Mouse (Mus musculus) ovary, adult 2 months (tissue): ENCODE measurements around the gene Ajm1. TPM values are rescaled to one million over a fixed set of nuclear protein-coding genes. Genes with fewer than 3 reads are reported as not detected.

ENCODE experiments used
- polyA plus RNA-seq: library from polyadenylated mRNA; depleted of rRNA; stranded (reverse); fragments of >200 nt; gene quantifications from 2 replicates; pipeline ENCODE4 v1.2.3, GENCODE M21; 2012; rRNA removed

Ajm1 gene
- polyA plus RNA-seq: 8.4 and 10.4 TPM in 2 replicates

DNA sequence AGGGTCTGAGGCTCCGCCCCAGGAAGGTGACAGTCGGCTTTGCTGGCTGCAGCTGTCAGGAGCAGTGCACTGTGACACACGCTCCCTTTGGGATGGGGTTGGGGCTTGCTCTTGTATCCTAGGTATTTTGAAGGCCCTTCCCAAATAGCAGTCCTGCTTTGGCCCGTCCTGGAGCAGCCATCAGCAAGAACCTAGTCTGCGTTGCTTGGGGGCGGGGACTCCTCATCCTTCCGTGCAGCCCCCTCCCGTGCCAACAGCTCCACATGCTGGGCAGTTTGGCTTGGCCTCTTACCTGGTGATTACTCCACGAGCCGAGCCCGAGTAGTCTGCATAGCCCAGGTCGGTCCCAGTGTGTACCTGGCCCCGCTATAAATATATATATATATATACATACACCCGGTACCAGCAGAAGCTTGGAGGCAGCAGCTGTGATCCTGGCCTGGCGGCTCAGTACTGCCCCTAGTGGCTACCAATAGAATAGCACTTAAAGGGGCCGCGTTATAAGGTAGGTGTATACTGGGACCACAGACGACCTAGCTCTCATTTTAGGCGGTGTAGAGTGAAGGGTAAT is at the start of gene Ajm1:
Gene Ajm1 (minus strand): TSS at position 464 of the 571 bp plus-strand sequence.

DNA sequence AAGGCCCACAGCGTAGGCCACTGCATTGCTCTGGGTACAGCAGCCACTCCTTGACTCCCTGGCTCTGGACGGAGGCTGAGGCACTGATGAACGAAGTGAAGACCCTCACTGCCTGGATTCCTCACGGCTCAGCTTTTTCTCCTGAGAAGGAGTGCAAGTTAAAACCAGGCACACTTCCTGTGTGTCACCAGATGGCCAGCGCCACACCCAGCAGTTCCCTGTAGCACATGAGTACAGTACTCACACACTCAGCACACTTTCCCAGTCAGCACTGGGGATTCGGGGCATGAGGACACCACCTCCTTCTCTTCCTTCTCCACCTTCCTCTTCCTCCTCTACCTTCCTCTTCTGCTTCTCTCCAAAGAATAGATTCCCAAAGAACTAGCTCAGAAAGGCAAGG is 46.3 kb upstream of the Ajm1 start, which contains the start of gene Fcna:
Gene Fcna (minus strand): TSS at position 220 of the 400 bp plus-strand sequence.

DNA sequence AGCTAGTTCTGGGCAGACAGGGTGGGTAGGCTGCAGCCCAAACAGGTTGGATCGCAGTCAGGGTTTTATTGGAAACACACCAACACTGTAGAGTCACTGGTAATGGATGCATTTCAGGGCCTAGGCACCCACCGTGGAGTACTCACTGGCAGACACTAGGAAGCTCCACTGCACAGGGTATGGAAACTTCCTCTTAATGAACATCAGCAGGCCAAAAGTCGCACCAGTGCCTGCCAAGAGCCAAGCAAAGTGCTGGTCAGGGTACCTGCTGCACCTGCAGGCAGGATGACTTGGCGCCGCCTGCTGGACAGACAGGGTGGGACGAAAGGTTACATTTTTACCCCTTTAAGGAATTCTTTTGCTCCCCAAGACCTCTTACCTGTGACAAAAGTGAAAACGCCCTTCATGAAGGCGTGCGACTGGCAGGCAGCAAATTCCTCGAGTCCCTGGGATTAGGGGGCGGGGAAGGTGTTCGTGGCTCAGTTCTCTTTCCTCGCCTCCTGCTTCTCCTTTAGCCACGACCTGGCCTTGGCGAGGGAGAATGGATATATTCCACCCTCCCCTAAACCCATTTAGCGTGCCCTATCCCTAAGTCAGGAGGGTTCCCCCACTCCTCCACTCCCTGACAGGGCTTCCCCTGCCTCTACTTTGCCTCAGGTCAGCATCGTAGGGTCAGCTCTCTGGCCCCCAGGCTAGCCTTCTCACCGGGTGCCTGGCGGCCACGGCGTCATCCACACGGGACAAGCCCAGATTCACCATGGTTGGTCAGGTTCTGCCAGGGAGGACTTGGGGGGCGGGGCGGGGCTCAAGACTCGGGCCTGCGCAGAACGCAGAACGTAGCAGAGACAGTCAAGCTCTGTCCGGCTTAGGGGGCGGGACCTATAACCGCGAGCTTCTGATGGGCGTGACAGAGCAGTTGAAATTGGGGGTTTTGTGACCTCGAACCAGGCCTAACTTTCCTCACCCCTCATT is 40.0 kb upstream of the Ajm1 start, which contains the start of gene Tmem141:
Gene Tmem141 (minus strand): TSS at position 777 of the 972 bp plus-strand sequence.

DNA sequence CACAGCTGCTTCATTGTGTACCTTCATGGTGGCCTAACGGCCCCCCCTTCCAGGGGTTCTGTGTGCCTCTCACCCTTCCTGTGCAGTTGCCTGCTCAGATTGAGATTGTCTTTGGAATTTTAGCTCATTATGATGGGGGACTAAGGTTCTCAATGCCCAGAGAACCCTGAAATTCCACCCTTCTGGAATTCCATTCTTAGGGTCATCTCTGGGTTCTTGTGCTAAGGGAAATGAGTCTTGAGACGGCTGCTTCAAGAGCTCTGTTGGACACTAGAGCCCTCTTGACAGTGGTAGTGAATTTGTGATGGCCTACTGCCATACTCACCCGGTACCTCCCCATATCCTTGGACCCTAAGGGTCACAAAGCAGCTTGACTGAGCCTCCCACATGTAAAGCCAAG is 36.0 kb upstream of the Ajm1 start, which contains the start of gene Ccdc183:
Gene Ccdc183 (minus strand): TSS at position 101 of the 400 bp plus-strand sequence.

DNA sequence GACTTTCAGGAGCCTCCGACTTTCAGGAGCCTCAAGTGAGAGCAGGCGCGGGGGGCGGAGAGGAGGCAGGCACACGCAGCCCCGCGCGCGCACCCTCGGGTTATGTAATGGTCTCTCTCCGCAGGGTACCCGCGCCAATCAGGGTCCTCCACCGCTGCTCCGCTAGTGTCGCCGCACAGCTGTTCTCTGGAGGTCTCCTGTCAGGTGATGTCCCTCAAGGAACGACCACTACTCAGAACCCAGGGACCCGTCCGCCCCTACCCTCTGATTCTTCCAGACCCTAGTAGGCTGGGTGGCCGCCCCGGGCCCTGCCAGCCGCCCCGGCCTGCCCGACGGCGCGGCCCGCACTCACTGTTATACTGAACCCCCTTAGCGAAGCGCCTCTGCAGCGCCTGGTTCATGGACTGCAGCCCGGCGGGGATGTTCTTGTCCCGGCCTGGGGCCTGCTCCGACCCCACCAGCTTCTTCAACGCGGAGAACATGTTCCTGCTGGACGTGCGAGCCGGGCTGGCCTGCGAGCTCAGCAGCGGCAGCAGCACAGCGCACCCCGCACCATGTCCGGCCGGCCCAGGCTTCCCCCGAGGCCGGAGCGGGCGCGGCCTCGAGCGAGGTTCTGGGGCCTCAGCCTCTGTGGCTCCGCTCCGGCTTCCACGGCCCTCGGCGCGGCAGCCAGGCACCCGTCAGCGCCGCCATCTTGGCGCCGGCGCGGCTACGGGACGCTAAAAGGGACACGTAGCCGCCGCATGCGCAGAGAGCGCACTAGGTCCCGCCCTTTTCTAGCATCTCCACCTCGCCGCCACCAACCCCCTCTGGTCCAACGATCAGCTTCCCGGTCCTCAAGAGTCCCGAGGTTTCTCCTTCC is 26.4 kb upstream of the Ajm1 start, which contains the start of gene Rabl6:
Gene Rabl6 (minus strand): TSS at position 761 of the 862 bp plus-strand sequence.

DNA sequence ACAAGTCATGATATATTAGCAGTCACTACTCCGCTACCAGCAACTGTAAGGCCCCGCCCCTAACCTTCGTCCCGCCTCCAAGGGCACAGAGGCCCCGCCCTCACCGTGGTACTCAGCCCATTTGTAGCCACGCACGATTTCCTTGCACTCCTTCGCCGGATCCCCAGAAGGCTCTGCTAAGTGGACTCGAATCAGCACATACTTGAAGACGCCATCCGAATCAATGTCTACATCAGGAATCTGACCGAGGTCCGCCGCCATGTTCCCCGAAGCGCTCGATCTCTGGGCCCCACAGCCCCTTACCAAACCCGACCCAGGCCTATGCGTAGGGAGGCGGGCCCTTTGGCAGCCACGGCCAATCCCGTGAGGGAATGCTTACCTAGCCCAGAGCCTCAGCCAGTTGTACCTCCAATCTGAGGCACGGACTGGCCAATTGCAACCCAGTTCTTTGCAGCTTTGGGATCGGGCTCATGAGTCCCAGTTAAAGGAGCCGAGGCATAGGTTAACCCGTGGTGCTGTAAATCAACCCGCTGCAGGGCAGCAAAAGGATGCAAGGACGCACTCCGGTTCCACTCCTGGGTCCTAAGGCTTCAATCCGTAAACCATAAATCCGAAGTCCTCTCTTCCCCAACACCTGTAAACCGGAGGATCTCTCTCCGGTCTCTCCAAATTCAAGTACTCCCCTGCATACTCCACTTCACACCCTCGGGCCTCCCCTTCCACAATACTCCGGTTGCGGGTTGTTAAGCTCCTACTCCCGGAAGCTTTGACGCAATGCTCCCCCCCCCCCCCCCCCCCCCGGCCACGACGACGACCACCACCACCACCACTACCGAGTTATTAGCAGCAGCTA is 6.8 kb downstream of the Ajm1 start, which contains the start of the genes Mamdc4 and Phpt1:
Gene Mamdc4 (minus strand): TSS at position 267 of the 853 bp plus-strand sequence.
Gene Phpt1 (minus strand): TSS at position 646 of the 853 bp plus-strand sequence.

DNA sequence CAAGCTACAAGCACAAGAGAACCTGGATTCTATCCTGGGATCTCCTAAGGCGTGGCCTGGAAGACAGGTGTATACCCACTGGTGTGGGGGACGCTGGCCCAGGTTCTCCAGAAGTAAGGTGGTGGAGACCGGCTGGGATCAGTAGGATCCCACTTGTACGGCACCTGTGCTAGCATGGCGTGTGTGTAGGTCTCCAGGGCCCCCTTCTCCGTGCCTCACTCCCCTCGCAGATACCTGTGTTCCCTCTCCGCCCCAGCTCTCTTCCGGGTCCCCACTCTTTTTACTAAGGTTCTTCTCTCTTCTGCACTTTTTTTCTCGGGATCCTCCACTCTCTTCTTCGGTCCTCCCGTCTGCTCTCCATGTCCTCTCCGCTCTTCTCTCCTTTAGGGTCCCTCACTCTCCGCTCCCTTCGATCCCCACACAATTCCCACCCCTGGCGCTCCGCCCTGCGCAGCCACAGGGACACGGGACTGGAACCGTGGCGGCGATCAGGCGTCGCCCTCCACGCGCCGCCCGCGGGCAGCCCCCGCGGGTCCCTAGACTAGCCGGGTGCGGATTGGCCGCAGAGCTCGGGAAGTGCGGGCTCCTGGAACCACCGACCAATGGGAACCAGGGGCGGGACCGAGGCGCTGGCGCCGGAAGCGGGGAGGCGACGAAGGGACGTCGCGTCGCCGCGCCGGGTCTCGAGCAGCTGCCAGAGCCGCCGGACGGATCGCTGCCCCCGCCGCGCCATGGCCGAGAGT is 24.2 kb downstream of the Ajm1 start, which contains the start of gene Edf1:
Gene Edf1 (plus strand): TSS at position 627 of the 743 bp plus-strand sequence.

DNA sequence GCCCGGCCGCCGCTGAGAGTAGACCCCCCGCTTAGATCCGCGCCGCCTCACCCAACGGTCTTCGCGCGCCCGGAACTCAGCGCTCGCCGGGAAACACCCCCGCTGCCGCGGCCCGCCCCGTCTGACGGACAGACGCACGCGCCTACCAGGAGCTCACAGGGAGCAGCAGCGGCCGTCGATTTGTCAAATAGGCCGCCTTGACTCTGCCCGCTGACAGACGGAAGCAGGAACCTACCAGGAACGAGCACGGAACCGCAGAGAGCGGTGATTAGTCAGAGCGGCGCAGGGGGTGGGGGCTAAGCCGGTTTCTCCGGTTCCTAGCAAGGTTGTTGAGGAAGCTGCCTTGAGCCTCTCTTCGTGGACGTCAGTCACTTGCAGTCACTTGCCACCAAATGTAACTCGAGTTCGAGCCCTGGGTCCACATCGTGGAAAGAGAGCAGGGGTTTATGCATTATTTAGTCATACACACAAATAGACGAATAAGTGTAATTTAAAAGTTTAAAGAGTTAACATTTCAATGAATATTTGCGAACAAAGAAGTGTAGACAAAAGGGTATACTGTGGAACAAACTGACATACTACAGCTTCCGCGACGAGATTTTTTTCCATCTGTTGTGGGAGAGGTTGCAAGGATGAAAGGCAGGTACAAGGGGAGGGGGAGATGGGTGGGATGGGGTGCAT is 34.6 kb downstream of the Ajm1 start, which contains the start of gene Traf2:
Gene Traf2 (minus strand): TSS at position 130 of the 681 bp plus-strand sequence.

Other genes starting within 250 kb of the Ajm1 start
- gene Man1b1, start 249.4 kb downstream of the Ajm1 start, polyA plus RNA-seq: 9.7 and 12.0 TPM in 2 replicates
- 50.5 and 59.0 TPM in 2 replicates for gene Dpp7, start 225.4 kb downstream of the Ajm1 start, polyA plus RNA-seq
- gene Uap1l1, start 216.1 kb downstream of the Ajm1 start, polyA plus RNA-seq: 59.3 and 63.2 TPM in 2 replicates
- gene Sapcd2, start 209.4 kb downstream of the Ajm1 start, polyA plus RNA-seq: 16.5 and 18.1 TPM in 2 replicates
- gene Entpd2, start 185.9 kb downstream of the Ajm1 start, polyA plus RNA-seq: 33.0 and 33.1 TPM in 2 replicates
- gene Npdc1, start 182.4 kb downstream of the Ajm1 start, polyA plus RNA-seq: 300 and 413 TPM in 2 replicates
- gene Fut7, start 158.5 kb downstream of the Ajm1 start, polyA plus RNA-seq: 0.38 and 0.46 TPM in 2 replicates
- 54.2 and 56.6 TPM in 2 replicates for gene Abca2, start 153.1 kb downstream of the Ajm1 start, polyA plus RNA-seq
- 36.3 and 57.3 TPM in 2 replicates for gene Clic3, start 124.9 kb downstream of the Ajm1 start, polyA plus RNA-seq
- gene Paxx, start 120.7 kb downstream of the Ajm1 start, polyA plus RNA-seq: 87.0 and 99.6 TPM in 2 replicates
- 17.0 and 20.7 TPM in 2 replicates for gene Ptgds, start 111.7 kb downstream of the Ajm1 start, polyA plus RNA-seq
- not detected in 2 replicates for gene Lcn12, start 87.8 kb downstream of the Ajm1 start, polyA plus RNA-seq
- 24.5 and 26.0 TPM in 2 replicates for gene Fbxw5, start 81.0 kb downstream of the Ajm1 start, polyA plus RNA-seq
- 5.0 TPM in 2 replicates for gene C8g, start 80.0 kb downstream of the Ajm1 start, polyA plus RNA-seq
- 19.3 and 21.8 TPM in 2 replicates for gene Traf2, start 34.8 kb downstream of the Ajm1 start, polyA plus RNA-seq
- gene Edf1, start 23.9 kb downstream of the Ajm1 start, polyA plus RNA-seq: 124 and 162 TPM in 2 replicates
- gene Mamdc4, start 6.9 kb downstream of the Ajm1 start, polyA plus RNA-seq: 20.7 and 30.4 TPM in 2 replicates
- 73.9 and 105 TPM in 2 replicates for gene Phpt1, start 6.5 kb downstream of the Ajm1 start, polyA plus RNA-seq
- gene Rabl6, start 26.8 kb upstream of the Ajm1 start, polyA plus RNA-seq: 123 and 169 TPM in 2 replicates
- gene Ccdc183, start 35.9 kb upstream of the Ajm1 start, polyA plus RNA-seq: not detected in 2 replicates
- 22.5 and 36.2 TPM in 2 replicates for gene Tmem141, start 40.2 kb upstream of the Ajm1 start, polyA plus RNA-seq
- gene Fcna, start 46.3 kb upstream of the Ajm1 start, polyA plus RNA-seq: 1.2 and 1.8 TPM in 2 replicates
- not detected in 2 replicates for gene Lcn8, start 71.4 kb upstream of the Ajm1 start, polyA plus RNA-seq
- not detected in 2 replicates for gene Lcn5, start 76.2 kb upstream of the Ajm1 start, polyA plus RNA-seq
- gene Lcn6, start 95.0 kb upstream of the Ajm1 start, polyA plus RNA-seq: not detected in 2 replicates
- not detected in 2 replicates for gene Lcn10, start 101.0 kb upstream of the Ajm1 start, polyA plus RNA-seq
- not detected in 2 replicates for gene Obp2a, start 118.3 kb upstream of the Ajm1 start, polyA plus RNA-seq
- gene Bmyc, start 125.0 kb upstream of the Ajm1 start, polyA plus RNA-seq: 98.8 and 103 TPM in 2 replicates
- gene Obp2b, start 155.3 kb upstream of the Ajm1 start, polyA plus RNA-seq: not detected in 2 replicates
- gene Lcn3, start 183.8 kb upstream of the Ajm1 start, polyA plus RNA-seq: not detected in 2 replicates
- gene Lcn11, start 195.3 kb upstream of the Ajm1 start, polyA plus RNA-seq: not detected in 2 replicates
- not detected in 2 replicates for gene Gm13539, start 200.5 kb upstream of the Ajm1 start, polyA plus RNA-seq
- gene Glt6d1, start 234.1 kb upstream of the Ajm1 start, polyA plus RNA-seq: not detected in 2 replicates
- not detected in 2 replicates for gene Lcn9, start 241.4 kb upstream of the Ajm1 start, polyA plus RNA-seq